Mouse (Mus musculus) kidney, postnatal 4 days (tissue): Measurements from ENCODE around the gene C1galt1.

ENCODE experiments used
- DNase-seq, 2 experiments: peaks; one replicate each; pipeline ENCODE4 v3.0.0; 2021; ENCODE audit warnings: mixed read lengths in 2 of 2

C1galt1 gene

GRCm38 (mm10) chr6:7844802-7845679 lies at the start of gene C1galt1:
C1galt1 (plus strand) TSS chr6:7844842.
- DNase-seq: peak; percentile 61 to 78

- DNase-seq: no peak
Observed at GRCm38 (mm10) chr6:7799969-7800368, 44.7 kb upstream of the C1galt1 start.

GRCm38 (mm10) chr6:7803765-7804542 lies 40.7 kb upstream of the C1galt1 start:
- no peak for DNase-seq

- no peak for DNase-seq
Observed at GRCm38 (mm10) chr6:7814146-7814545, 30.5 kb upstream of the C1galt1 start.

GRCm38 (mm10) chr6:7816233-7816632 lies 28.4 kb upstream of the C1galt1 start:
- no peak for DNase-seq

GRCm38 (mm10) chr6:7822688-7823087 lies 22.0 kb upstream of the C1galt1 start:
- DNase-seq: no peak

- no peak for DNase-seq
Observed at GRCm38 (mm10) chr6:7830793-7831192, 13.8 kb upstream of the C1galt1 start.

GRCm38 (mm10) chr6:7832564-7833175 lies 12.0 kb upstream of the C1galt1 start:
- no peak for DNase-seq

GRCm38 (mm10) chr6:7843726-7844411 lies 773 bp upstream of the C1galt1 start:
- DNase-seq: no peak

- peak; percentile 99 to 100 for DNase-seq
Observed at GRCm38 (mm10) chr6:7844412-7844801, 235 bp upstream of the C1galt1 start.

GRCm38 (mm10) chr6:7845680-7846017 lies 1.0 kb downstream of the C1galt1 start:
- DNase-seq: no peak

- no peak for DNase-seq
Observed at GRCm38 (mm10) chr6:7846726-7847439, 2.2 kb downstream of the C1galt1 start.

GRCm38 (mm10) chr6:7847890-7848508 lies 3.4 kb downstream of the C1galt1 start:
- DNase-seq: no peak

- no peak for DNase-seq
Observed at GRCm38 (mm10) chr6:7848714-7849113, 4.1 kb downstream of the C1galt1 start.

GRCm38 (mm10) chr6:7851036-7851435 lies 6.4 kb downstream of the C1galt1 start:
- DNase-seq: no peak

GRCm38 (mm10) chr6:7852919-7853318 lies 8.3 kb downstream of the C1galt1 start:
- DNase-seq: no peak

- DNase-seq: no peak
Observed at GRCm38 (mm10) chr6:7853461-7853860, 8.8 kb downstream of the C1galt1 start.

- peak in 1 of 2 experiments; percentile 18 for DNase-seq
Observed at GRCm38 (mm10) chr6:7856682-7857290, 12.1 kb downstream of the C1galt1 start.

- no peak for DNase-seq
Observed at GRCm38 (mm10) chr6:7857356-7858247, 13.0 kb downstream of the C1galt1 start.

- DNase-seq: no peak
Observed at GRCm38 (mm10) chr6:7858586-7858985, 13.9 kb downstream of the C1galt1 start.
